Mouse (Mus musculus) forebrain, embryonic 10.5 days (tissue): ENCODE measurements around the gene Hnf4a. TPM values are rescaled to one million over a fixed set of nuclear protein-coding genes. Genes with fewer than 3 reads are reported as not detected.

ENCODE experiments used
- polyA plus RNA-seq: library from polyadenylated mRNA; unstranded; fragments of >200 nt; fragmentation: Nextera tagmentation; extraction: Ambion mirVana; gene quantifications from 2 replicates; pipeline ENCODE4 v1.2.1, GENCODE M21; 2016

Hnf4a gene
- polyA plus RNA-seq, 1 experiment from 2014 or later, result not detected

Other genes starting within 250 kb of the Hnf4a start
- gene Jph2, start 108.8 kb upstream of the Hnf4a start, polyA plus RNA-seq, result 0.34 and 0.47 TPM in 2 replicates
- 86.8 and 95.5 TPM in 2 replicates for gene Oser1, start 82.1 kb upstream of the Hnf4a start, polyA plus RNA-seq
- 10.0 and 11.8 TPM in 2 replicates for gene Gdap1l1, start 68.3 kb upstream of the Hnf4a start, polyA plus RNA-seq
- gene Fitm2, start 34.2 kb upstream of the Hnf4a start, polyA plus RNA-seq, result 10.9 and 11.1 TPM in 2 replicates
- not detected in 2 replicates for gene R3hdml, start 14.5 kb upstream of the Hnf4a start, polyA plus RNA-seq
- 32.3 and 34.5 TPM in 2 replicates for gene Ttpal, start 95.5 kb downstream of the Hnf4a start, polyA plus RNA-seq
- 22.1 and 24.1 TPM in 2 replicates for gene Serinc3, start 138.3 kb downstream of the Hnf4a start, polyA plus RNA-seq
- 212 and 215 TPM in 2 replicates for gene Pkig, start 151.6 kb downstream of the Hnf4a start, polyA plus RNA-seq
- 13.6 and 13.9 TPM in 2 replicates for gene Ada, start 243.4 kb downstream of the Hnf4a start, polyA plus RNA-seq